Mouse (Mus musculus) small intestine, adult 2 months (tissue): Measurements from ENCODE around the gene Ormdl2.

Experiments used
- CTCF ChIP-seq: fragments of 200-500 bp; IDR thresholded peaks from 2 replicates; pipeline ENCODE4 v1.5.1; 2012; ENCODE audit warnings: low read depth, mild to moderate bottlenecking, control low read depth, inconsistent platforms, low read length, moderate library complexity, mixed read lengths; ENCODE audit not compliant: insufficient replicate concordance, insufficient read length; ENCODE audit errors: extremely low read depth
- POLR2A ChIP-seq: fragments of 200-500 bp; IDR thresholded peaks from 2 replicates; pipeline ENCODE4 v1.6.1; 2012; ENCODE audit warnings: low read depth, mild to moderate bottlenecking, control low read depth, inconsistent platforms, low read length, moderate library complexity

- TF ChIP-seq CTCF (no peak), POLR2A (peak; percentile 81; the same call in 1 of the 2 replicates)
Measured at GRCm38 (mm10) chr10:128821358-128822056, at the start of gene Ormdl2.
